Mouse (Mus musculus) kidney, postnatal 0 days (tissue): ENCODE measurements at regions not wholly inside any gene's neighbourhood (a gene's known extent, or its start where the extent isn't known, plus 50 kb on each side); places are given as distances from the start of the nearest gene placed in this dataset.

Experiments used
- ATAC-seq: fragments of 200-750 bp; cut with Nextera tagmentation; replicated peaks from 2 replicates; pipeline ENCODE4 v1.8.0; 2017; ENCODE audit warnings: low read depth, moderate number of reproducible peaks, moderate TSS enrichment, moderate library complexity; ENCODE audit not compliant: low FRiP score
- DNase-seq: peaks from one replicate; pipeline ENCODE4 v3.0.0-alpha.2; 2016; ENCODE audit warnings: low spot score
- H3K27ac ChIP-seq: fragments of 300-500 bp; sonication (generic); 2 replicates; pipeline ENCODE4 v1.5.1; 2014; ENCODE audit warnings: mild to moderate bottlenecking
- H3K27me3 ChIP-seq: fragments of 300-500 bp; sonication (generic); 2 replicates; pipeline ENCODE4 v1.6.1; 2014; ENCODE audit warnings: low read length, mixed read lengths; ENCODE audit not compliant: insufficient read depth
- H3K36me3 ChIP-seq: fragments of 300-500 bp; sonication (generic); 2 replicates; pipeline ENCODE4 v1.6.1; 2014; ENCODE audit warnings: low read length, mixed read lengths; ENCODE audit not compliant: insufficient read depth
- H3K4me1 ChIP-seq: fragments of 300-500 bp; sonication (generic); replicated peaks from 2 replicates; pipeline ENCODE4 v1.6.1; 2014; ENCODE audit warnings: antibody characterized with exemption, low read length, mixed read lengths; ENCODE audit not compliant: insufficient read depth
- H3K4me2 ChIP-seq: fragments of 300-500 bp; sonication (generic); 2 replicates; pipeline ENCODE4 v1.6.1; 2014; ENCODE audit warnings: mild to moderate bottlenecking, low read length, moderate library complexity, mixed read lengths
- H3K4me3 ChIP-seq: fragments of 300-500 bp; sonication (generic); replicated peaks from 2 replicates; pipeline ENCODE4 v1.5.1; 2014; ENCODE audit warnings: low read depth, low read length
- H3K9ac ChIP-seq: fragments of 300-500 bp; sonication (generic); 2 replicates; pipeline ENCODE4 v1.6.1; 2014; ENCODE audit warnings: low read depth, low read length
- H3K9me3 ChIP-seq: fragments of 300-500 bp; sonication (generic); replicated peaks from 2 replicates; pipeline ENCODE4 v1.6.1; 2016; ENCODE audit warnings: low read length, inconsistent platforms, mixed read lengths
- CTCF ChIP-seq: IDR thresholded peaks from 2 replicates; pipeline ENCODE4 v1.5.1; 2016; ENCODE audit warnings: antibody characterized with exemption, low read depth, mild to moderate bottlenecking, moderate library complexity
- WGBS: fragments of 180-500 bp; shearing (Covaris S2); extraction: QIAGEN DNeasy Blood & Tissue Kit; methylation state at CpG from one replicate; pipeline ENCODE4 v1.1.7; 2014; 5-methylcytosine and 5-hydroxymethylcytosine counted together

GRCm38 (mm10) chr3:115837617-115838216, 49.9 kb upstream of the Dph5 start:
- DNase-seq (no peak), ATAC-seq (no peak)
- H3K9ac ChIP-seq: no peak overlapping the region
- no peaks in the 10 kb centered on the region for H3K36me3 ChIP-seq
- no peak overlapping the region for H3K4me2 ChIP-seq
- H3K27ac ChIP-seq: no peak overlapping the region
- H3K9me3 ChIP-seq: no peaks in the 10 kb centered on the region
- 91% methylated on average over 1 of the region's 1 CpGs for WGBS
- no peaks in the 10 kb centered on the region for H3K4me1 ChIP-seq
- no peak for TF ChIP-seq CTCF
- no peaks in the 10 kb centered on the region for H3K27me3 ChIP-seq
- H3K4me3 ChIP-seq: no peak overlapping the region
